Mouse (Mus musculus) erythroblast, adult 5-6 weeks (primary cell): ENCODE measurements around the gene Bicral. TPM values are rescaled to one million over a fixed set of nuclear protein-coding genes. Genes with fewer than 3 reads are reported as not detected.
"Not testable (repeated sequence)": the region's sequence is repeated elsewhere in the genome, so short reads cannot be mapped to it uniquely, and the experiment has no call there.

Experiments
- ATAC-seq: replicated peaks from 2 replicates; pipeline ENCODE4 v1.8.0; 2016; ENCODE audit warnings: moderate number of reproducible peaks, mild to moderate bottlenecking, moderate TSS enrichment, inconsistent platforms; ENCODE audit not compliant: poor library complexity, low FRiP score, severe bottlenecking
- total RNA-seq, 2 experiments: library from RNA; stranded (forward) in 1 of 2; stranded (reverse) in 1 of 2; fragments of 150-400 nt in 1 of 2; fragments of 200-764, 138-1000 nt in 1 of 2; gene quantifications; 2 replicates each; pipeline versions ENCODE4 v1.2.3 to v1.2.4; 2015 to 2017; ENCODE audit warnings: low replicate concordance in 2 of 2

Gene Bicral
- total RNA-seq, 2 experiments from 2014 or later = 3.7 to 6.5 TPM

GRCm38 (mm10) chr17:46810672-46811071 is 47.6 kb downstream of the Bicral start:
- no peak for ATAC-seq

GRCm38 (mm10) chr17:46809131-46809830 is 49.0 kb downstream of the Bicral start:
- ATAC-seq = no peak

GRCm38 (mm10) chr17:46808376-46808775 is 49.9 kb downstream of the Bicral start:
- ATAC-seq = no peak

GRCm38 (mm10) chr17:46801761-46802160 is 56.5 kb downstream of the Bicral start:
- no peak for ATAC-seq

GRCm38 (mm10) chr17:46799680-46800079 is 58.6 kb downstream of the Bicral start:
- ATAC-seq = no peak

- ATAC-seq = no peak
Measured at GRCm38 (mm10) chr17:46797386-46797785, 60.9 kb downstream of the Bicral start.

- ATAC-seq = no peak
Measured at GRCm38 (mm10) chr17:46796743-46797142, 61.5 kb downstream of the Bicral start.

- ATAC-seq = no peak
Measured at GRCm38 (mm10) chr17:46792963-46793362, 65.3 kb downstream of the Bicral start.

- not testable (repeated sequence) for ATAC-seq
Measured at GRCm38 (mm10) chr17:46787974-46788373, 70.3 kb downstream of the Bicral start.

- no peak for ATAC-seq
Measured at GRCm38 (mm10) chr17:46786952-46787351, 71.3 kb downstream of the Bicral start.

- ATAC-seq = peak; percentile 13; the same call in 1 of the 2 replicates
Measured at GRCm38 (mm10) chr17:46783222-46783565, 75.1 kb downstream of the Bicral start.

GRCm38 (mm10) chr17:46782341-46783221 is 75.7 kb downstream of the Bicral start, which contains the start of gene Rpl7l1:
Rpl7l1 (minus strand) TSS chr17:46782672.
- ATAC-seq = peak; percentile 99

GRCm38 (mm10) chr17:46781876-46782275 is 76.4 kb downstream of the Bicral start:
- no peak for ATAC-seq

- ATAC-seq = no peak
Measured at GRCm38 (mm10) chr17:46776087-46776486, 82.2 kb downstream of the Bicral start.

- no peak for ATAC-seq
Measured at GRCm38 (mm10) chr17:46775070-46775469, 83.2 kb downstream of the Bicral start.

GRCm38 (mm10) chr17:46774131-46774472 is 84.2 kb downstream of the Bicral start:
- no peak for ATAC-seq

- ATAC-seq = no peak
Measured at GRCm38 (mm10) chr17:46773278-46774130, 84.8 kb downstream of the Bicral start.

- peak; percentile 78 for ATAC-seq
Measured at GRCm38 (mm10) chr17:46772404-46773277, 85.6 kb downstream of the Bicral start, which contains the start of gene 2310039H08Rik. 2310039H08Rik (plus strand) TSS chr17:46772635.

- ATAC-seq = no peak
Measured at GRCm38 (mm10) chr17:46772038-46772403, 86.3 kb downstream of the Bicral start.
